Mouse (Mus musculus) brown adipose tissue, adult 24 weeks (tissue): ENCODE measurements around the gene C1ql4. TPM values are rescaled to one million over a fixed set of nuclear protein-coding genes. Genes with fewer than 3 reads are reported as not detected.
A peak's percentile ranks its signal among the peaks of the same experiment; 100 is the strongest.
"Not testable (repeated sequence)": the region's sequence is repeated elsewhere in the genome, so short reads cannot be mapped to it uniquely, and the experiment has no call there.

Experiments
- H3K27ac ChIP-seq: fragments of 200-500 bp; replicated peaks from 2 replicates; pipeline ENCODE4 v1.5.1; 2012; ENCODE audit warnings: low read depth, mild to moderate bottlenecking, low read length
- H3K4me1 ChIP-seq: fragments of 200-500 bp; 2 replicates; pipeline ENCODE4 v1.6.1; 2012; ENCODE audit warnings: low read length, mixed read lengths; ENCODE audit not compliant: control insufficient read depth, insufficient read depth, insufficient read length
- H3K4me3 ChIP-seq: fragments of 200-500 bp; 2 replicates; pipeline ENCODE4 v1.5.1; 2012; ENCODE audit warnings: low read depth, mild to moderate bottlenecking, low read length, moderate library complexity; ENCODE audit not compliant: insufficient read depth
- polyA plus RNA-seq: library from polyadenylated mRNA; stranded (reverse); fragments of >200 nt; gene quantifications from 2 replicates; pipeline ENCODE4 v1.2.4, GENCODE M21; 2012; ENCODE audit not compliant: missing spikeins, insufficient read depth, insufficient read length

Gene C1ql4
- polyA plus RNA-seq, 1 experiment, result not detected

- Histone ChIP-seq H3K27ac (no peak within 1 kb of the TSS), H3K4me1 (peaks cover 6% of the 10 kb centered on the region), H3K4me3 (peak within 1 kb of the TSS; percentile 52)
Measured at GRCm38 (mm10) chr15:99092870-99093269, 5.3 kb upstream of the C1ql4 start, which contains the start of gene Dnajc22. TSS of gene Dnajc22 (plus strand) at chr15:99093170.

- H3K4me1 ChIP-seq, result no peaks in the 10 kb centered on the region
- no peak overlapping the region for H3K4me3 ChIP-seq
- H3K27ac ChIP-seq, result no peak overlapping the region
Measured at GRCm38 (mm10) chr15:99089069-99089468, 1.5 kb upstream of the C1ql4 start.

GRCm38 (mm10) chr15:99088292-99088691 is 675 bp upstream of the C1ql4 start:
- Histone ChIP-seq H3K4me3 (no peak overlapping the region), H3K4me1 (no peaks in the 10 kb centered on the region), H3K27ac (no peak overlapping the region)

- Histone ChIP-seq H3K27ac (no peak overlapping the region), H3K4me1 (no peaks in the 10 kb centered on the region), H3K4me3 (no peak overlapping the region)
Measured at GRCm38 (mm10) chr15:99085997-99086396, 1.6 kb downstream of the C1ql4 start.

- Histone ChIP-seq H3K4me3 (no peak overlapping the region), H3K27ac (no peak overlapping the region), H3K4me1 (no peaks in the 10 kb centered on the region)
Measured at GRCm38 (mm10) chr15:99084618-99085017, 3.0 kb downstream of the C1ql4 start.

GRCm38 (mm10) chr15:99083867-99084557 is 3.6 kb downstream of the C1ql4 start:
- Histone ChIP-seq H3K27ac (no peak overlapping the region), H3K4me1 (no peaks in the 10 kb centered on the region), H3K4me3 (no peak overlapping the region)

GRCm38 (mm10) chr15:99083258-99083657 is 4.4 kb downstream of the C1ql4 start:
- H3K4me1 ChIP-seq, result no peaks in the 10 kb centered on the region
- no peak overlapping the region for H3K27ac ChIP-seq
- no peak overlapping the region for H3K4me3 ChIP-seq

- Histone ChIP-seq H3K27ac (no peak overlapping the region), H3K4me1 (no peaks in the 10 kb centered on the region), H3K4me3 (no peak overlapping the region)
Measured at GRCm38 (mm10) chr15:99082840-99083239, 4.8 kb downstream of the C1ql4 start.

GRCm38 (mm10) chr15:99082322-99082721 is 5.3 kb downstream of the C1ql4 start:
- H3K27ac ChIP-seq, result no peak overlapping the region
- H3K4me3 ChIP-seq, result no peak overlapping the region
- no peaks in the 10 kb centered on the region for H3K4me1 ChIP-seq

- Histone ChIP-seq H3K4me3 (no peak overlapping the region), H3K27ac (no peak overlapping the region), H3K4me1 (no peaks in the 10 kb centered on the region)
Measured at GRCm38 (mm10) chr15:99079804-99080203, 7.8 kb downstream of the C1ql4 start.

- Histone ChIP-seq H3K27ac (no peak overlapping the region), H3K4me3 (no peak overlapping the region), H3K4me1 (peaks cover 3% of the 10 kb centered on the region)
Measured at GRCm38 (mm10) chr15:99078181-99078910, 9.3 kb downstream of the C1ql4 start.

- not testable (repeated sequence) for H3K4me1 ChIP-seq, H3K4me3 ChIP-seq, H3K27ac ChIP-seq
Measured at GRCm38 (mm10) chr15:99076011-99076410, 11.6 kb downstream of the C1ql4 start.

GRCm38 (mm10) chr15:99074600-99075333 is 12.8 kb downstream of the C1ql4 start:
- Histone ChIP-seq H3K27ac (peak overlapping the region; percentile 76), H3K4me1 (peaks cover 3% of the 10 kb centered on the region), H3K4me3 (peak overlapping the region; percentile 72)

- Histone ChIP-seq H3K4me3 (peak within 1 kb of the TSS; percentile 72), H3K27ac (peak within 1 kb of the TSS; percentile 76), H3K4me1 (peaks cover 3% of the 10 kb centered on the region)
Measured at GRCm38 (mm10) chr15:99074019-99074599, 13.5 kb downstream of the C1ql4 start, which contains the start of gene Troap. TSS of gene Troap (plus strand) at chr15:99074575.

GRCm38 (mm10) chr15:99071988-99072387 is 15.6 kb downstream of the C1ql4 start:
- peaks cover 3% of the 10 kb centered on the region for H3K4me1 ChIP-seq
- no peak overlapping the region for H3K27ac ChIP-seq
- H3K4me3 ChIP-seq, result no peak overlapping the region
